Mouse (Mus musculus) CD8-positive naive resting alpha-beta T cell, adult 2 months (primary cell): Measurements from ENCODE around the gene Nfic.
A peak's percentile ranks its signal among the peaks of the same experiment; 100 is the strongest.

Experiments
- DNase-seq, 2 experiments: peaks; one replicate each; pipeline ENCODE4 v3.0.0; 2022; ENCODE audit warnings: low read depth in 2 of 2, low spot score in 2 of 2

Gene Nfic

DNA sequence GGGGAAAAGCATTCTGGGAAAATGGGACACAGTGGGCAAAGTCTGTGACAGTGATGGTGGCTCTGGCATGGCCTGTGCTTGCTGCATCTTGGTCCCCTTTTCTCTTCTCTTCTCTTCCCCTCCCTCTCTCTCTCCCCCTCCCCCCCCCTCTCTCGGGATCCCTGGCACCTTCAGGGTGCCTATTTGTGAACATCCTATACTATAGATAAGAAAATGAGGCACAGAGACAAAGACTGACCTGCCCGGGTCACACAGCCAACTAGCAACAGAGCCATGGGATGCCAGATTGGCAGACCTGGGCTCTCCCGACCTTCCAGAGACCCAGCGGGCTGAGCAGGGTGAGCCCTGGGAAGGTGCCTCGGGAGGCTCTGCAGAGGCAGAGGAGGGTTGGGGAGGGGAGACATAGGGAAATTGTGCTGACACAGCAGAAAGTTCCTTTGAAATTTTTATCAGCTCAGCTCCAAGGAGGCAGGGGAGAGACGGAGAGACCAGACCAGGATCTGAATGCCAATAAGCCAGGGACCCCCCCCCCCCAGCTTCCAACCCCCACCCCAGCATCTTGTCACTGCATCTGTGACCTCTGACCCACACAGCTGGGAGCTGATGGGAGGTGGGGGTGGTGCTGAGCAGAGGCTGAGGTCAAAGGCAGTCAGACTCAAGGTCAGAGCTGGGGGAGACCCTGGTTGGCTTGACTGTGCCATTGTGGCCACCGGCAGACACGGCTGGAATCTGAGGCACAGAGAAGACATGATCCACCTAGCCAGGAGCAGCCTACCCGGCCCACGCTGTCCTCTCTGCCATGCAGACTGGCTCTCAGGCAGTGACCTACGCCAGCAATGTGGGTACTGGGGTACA, 37.0 kb downstream of the Nfic start:
- no peak for DNase-seq

DNA sequence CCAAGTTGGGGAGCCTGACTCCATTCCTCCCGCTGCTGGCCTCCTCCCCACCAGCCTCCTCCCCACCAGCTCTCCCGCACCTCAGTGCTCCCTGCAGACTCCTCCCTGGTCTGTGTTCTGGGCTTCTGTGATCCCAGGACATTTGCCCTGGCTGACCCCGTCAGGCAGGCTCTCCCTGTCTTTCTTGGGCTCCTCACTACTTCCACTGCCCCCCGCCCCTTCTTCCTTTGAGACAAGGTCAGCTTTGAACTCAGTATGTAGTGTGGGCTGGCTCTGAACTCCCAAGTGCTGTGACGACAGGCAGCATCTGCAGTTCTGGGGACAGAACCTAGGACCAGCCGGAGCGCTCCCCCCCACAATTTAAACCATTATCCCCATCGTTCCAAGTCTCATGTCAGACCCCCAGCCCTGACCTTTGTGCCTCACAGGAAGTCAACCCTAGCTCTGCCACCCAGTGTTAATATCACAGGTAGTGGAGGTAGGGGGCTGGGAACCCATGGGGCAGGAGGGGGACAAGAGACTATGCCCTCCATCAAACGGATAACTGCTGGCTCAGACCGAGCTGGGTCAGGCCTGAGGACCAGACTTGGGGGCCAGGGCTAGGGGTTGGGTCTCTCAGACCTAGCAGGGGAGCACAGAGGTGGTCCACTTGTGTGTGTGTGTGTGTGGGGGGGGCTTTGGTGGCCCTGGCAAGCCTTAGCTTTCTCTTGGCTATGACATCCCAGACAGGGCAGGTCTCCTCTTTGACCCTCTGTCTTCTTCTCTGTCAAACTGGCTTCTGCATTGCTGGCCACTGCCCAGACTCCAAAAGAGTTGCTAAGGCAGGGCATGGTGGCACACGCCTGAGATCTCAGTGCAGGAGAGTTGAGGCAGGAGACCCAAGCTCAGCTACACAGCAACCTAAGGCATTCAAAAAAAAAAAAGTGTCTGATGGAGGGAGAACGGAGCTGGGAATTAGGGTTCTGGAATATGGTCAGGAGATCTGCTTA, 37.9 kb downstream of the Nfic start:
- no peak for DNase-seq

DNA sequence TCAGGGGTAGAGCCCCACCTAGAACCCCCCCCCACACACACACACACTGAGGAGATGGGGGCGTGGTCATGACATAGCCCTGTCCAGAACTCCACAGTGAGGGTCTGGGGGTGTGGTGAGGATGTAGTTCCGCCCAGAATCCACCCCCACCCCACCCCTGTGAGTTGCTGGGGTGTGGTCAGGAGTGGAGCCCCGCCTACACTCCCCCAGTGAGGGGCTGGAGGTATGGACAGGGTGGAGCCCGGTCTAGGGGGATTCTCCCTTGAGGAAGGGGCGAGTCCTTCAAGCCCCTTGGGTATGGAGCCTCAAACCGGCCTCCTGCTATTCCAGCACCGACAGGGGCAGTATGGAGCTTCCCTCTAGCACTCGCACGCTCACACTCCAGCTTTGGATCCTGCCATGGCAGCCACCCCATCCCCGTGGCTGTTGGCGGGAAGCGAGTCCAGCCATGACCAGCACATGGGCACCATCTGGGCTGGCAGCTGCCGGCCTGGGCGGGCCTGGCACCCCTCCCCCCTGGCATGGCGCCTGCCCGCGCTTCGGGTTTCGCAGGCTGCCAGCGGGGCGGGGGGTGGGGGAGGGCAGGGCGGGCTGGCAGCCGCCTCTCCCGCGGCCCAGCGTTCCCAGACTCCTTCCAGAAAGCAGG, 38.7 kb downstream of the Nfic start:
- DNase-seq = no peak

- no peak for DNase-seq
Observed at GRCm38 (mm10) chr10:81415549-81416310, 39.7 kb downstream of the Nfic start.

- DNase-seq = no peak
Observed at GRCm38 (mm10) chr10:81415146-81415545, 40.3 kb downstream of the Nfic start.

- DNase-seq = no peak
Observed at GRCm38 (mm10) chr10:81414682-81415081, 40.8 kb downstream of the Nfic start.

DNA sequence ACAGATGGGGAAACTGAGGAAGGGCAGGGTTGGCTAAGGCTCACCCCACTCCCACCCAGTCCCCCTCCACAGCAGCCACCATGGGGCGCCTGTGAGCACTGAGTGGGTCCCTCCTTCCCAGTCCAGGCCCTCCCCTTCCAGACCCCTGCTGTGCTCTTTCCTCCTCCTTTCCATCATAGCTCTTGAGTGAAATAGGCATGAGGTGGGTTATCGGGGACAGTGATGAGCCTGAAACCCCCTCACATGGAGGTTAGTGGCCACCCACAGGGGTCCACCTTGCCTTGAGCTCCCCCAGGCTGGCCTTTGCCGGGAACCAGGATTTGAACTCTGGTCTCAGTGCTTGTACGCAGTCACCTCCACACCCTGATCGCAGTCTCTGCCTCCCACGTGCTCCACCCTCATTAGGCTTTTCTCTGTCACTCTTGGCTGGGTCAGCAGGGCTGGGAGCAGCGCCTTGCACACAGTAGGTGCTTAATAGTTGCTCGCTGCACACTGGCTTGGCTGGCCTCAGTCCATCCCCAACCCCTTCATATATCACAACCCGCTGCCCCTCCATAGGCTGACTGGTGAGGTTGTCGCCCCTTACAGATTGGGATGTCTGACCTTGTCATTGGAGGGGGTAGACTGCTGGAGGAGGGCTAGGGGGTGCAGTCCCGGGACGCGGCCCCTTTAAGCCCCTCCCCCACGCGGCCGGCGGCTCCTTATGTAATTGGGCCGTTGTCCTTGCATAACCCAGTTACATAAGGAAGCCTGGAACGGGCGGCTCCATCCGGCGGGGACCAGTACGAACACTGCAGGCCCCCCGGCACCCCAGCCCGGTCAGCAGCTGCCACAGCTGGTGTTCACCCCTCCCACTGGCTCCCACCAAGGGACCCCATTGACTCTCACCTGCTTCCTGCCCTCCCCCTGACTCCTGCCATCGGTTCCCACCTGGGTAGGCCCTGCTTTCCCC, 41.8 kb downstream of the Nfic start:
- no peak for DNase-seq

GRCm38 (mm10) chr10:81412586-81413309, 42.7 kb downstream of the Nfic start:
- no peak for DNase-seq

GRCm38 (mm10) chr10:81411471-81412400, 43.7 kb downstream of the Nfic start:
- no peak for DNase-seq

DNA sequence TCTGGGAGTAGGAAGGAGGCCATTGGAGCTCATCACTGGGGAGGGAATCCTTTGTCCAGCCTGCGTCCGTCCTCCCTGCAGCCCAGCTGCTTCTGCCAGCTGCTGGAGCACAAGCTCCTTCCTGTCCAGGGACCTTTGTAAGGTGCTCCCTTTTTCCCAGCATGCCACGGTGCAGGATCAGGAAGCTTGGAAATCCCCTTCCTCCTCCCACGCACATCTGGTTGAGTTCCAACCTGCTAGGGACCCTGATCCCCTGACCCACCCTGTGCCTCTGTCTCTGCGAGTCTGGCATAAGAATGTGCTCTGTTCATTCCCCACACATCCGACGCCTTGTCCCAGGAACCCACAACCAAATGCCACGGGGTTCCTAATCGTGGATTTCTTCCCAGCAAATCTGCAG, 44.5 kb downstream of the Nfic start:
- no peak for DNase-seq

DNA sequence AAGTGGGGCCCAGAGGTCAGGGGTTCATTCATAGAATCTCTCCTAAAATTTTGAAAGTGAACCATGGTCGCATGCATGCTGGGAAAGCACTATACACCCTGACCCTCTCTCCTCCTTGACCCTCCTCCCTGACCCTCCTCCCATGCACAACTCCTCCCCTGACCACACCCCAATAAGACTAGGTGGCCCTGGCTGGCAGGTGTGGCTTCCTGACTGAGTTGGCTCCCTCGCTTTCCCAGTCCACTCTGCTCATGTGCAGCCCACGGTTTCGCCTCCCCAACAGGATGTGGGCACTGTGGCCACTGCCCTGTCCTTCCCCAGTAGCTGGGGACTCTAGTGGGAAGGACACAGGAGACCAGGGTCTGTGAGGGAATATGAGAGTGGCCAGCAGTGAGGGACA, 45.1 kb downstream of the Nfic start:
- no peak for DNase-seq

DNA sequence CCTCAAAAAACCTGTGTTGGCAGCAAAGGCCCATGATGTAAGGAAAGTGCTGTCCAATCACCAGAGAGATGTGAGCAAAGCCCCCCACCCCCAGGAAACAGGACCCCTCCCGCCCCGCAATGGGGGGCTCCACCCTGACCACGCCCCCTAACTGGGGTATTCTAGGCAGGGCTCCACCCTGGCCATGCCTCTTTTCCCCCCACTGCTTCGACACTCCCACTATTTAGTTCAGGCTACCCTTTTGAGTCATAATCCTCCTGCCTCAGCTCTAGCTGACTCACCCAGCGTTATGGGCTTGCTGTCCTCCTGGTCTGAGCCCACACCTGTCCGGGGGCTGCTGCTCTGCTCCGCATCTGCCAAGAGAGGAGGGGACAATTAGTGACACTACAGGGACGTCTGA, 46.1 kb downstream of the Nfic start:
- DNase-seq = no peak

- peak; percentile 42 to 60 for DNase-seq
Observed at GRCm38 (mm10) chr10:81408871-81409291, 46.6 kb downstream of the Nfic start.

DNA sequence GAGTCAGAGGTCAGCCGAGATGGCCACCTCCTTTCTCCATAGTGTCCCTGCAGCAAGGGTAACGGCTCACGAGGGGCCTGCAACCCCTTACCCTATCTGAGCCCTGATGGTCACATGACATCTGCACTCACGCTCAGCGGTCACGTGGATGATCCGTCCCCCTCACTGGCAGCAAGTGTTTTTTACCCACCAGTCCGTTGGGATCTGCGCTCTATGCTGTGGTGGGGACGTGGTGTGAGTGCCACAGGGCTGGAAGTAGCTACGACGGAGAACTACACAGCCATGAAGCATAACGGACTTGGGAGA, 47.1 kb downstream of the Nfic start:
- no peak for DNase-seq

- DNase-seq = peak in 1 of 2 experiments; percentile 44
Observed at GRCm38 (mm10) chr10:81407539-81408423, 47.7 kb downstream of the Nfic start.

DNA sequence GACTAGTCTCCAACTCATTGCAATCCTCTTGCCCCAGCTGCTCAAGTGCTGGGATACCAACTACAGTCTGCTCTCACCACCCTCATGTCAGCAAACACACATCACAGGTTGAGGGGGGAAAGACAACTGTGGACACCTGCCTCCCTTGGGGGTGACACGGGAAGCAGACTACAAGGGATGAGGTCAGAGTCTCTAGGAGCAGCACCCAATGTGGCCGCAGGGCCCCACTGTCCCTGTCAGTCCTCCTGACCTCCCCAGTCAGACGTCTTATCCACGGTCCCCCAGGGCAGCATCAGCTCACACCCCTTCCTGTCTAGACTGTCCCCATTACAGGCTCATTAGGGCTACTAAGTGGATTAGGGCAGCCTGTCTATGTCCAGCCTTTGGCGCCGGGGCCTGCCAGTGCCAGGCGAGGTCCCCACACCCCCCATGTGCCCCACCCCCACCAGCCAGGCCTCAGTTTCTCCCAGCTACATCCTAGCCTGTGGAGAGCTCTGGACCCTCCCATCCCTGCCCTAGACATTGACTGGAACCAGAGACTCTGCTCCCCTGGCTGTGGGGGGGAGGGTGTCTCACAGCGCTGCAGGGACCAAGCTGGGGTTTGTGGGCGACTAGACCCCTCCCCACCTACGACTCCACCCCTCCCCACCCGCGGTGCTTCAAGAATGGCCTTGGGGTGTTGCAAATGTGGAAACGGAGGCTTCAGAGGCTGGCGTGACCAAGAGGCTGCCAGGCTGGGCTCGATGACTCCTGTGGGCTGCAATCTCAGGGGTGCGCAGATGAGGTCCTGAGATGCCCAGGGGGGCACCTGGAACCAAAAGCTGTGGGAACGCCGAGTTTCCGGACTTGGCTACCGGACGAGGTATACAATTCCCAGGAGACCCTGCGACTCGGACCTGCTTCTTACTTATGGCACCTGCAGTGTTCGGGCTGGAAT, 48.7 kb downstream of the Nfic start:
- no peak for DNase-seq
